Mouse (Mus musculus) erythroblast, embryonic 14.5 days (primary cell): ENCODE data around the gene Gmnc.

Experiments
- GATA1 ChIP-seq: IDR thresholded peaks from 2 replicates; pipeline ENCODE4 v1.6.1; 2012; ENCODE audit warnings: low read length, inconsistent platforms, mixed read lengths
- TAL1 ChIP-seq: IDR thresholded peaks from 3 replicates; pipeline ENCODE4 v1.6.1; 2012; ENCODE audit warnings: low read length, inconsistent platforms, mixed read lengths

GRCm38 (mm10) chr16:26886337-26886736 lies 105.1 kb downstream of the Gmnc start:
- TF ChIP-seq TAL1 (no peak), GATA1 (no peak)
